Mouse (Mus musculus) ovary, postnatal 10 days (tissue): ENCODE data around the gene Il11ra1.
"Not testable (repeated sequence)": the region's sequence is repeated elsewhere in the genome, so short reads cannot be mapped to it uniquely, and the experiment has no call there.

Experiments used
- DNase-seq: peaks from one replicate; pipeline ENCODE4 v3.0.0; 2022; ENCODE audit warnings: low spot score

The Il11ra1 gene

DNA sequence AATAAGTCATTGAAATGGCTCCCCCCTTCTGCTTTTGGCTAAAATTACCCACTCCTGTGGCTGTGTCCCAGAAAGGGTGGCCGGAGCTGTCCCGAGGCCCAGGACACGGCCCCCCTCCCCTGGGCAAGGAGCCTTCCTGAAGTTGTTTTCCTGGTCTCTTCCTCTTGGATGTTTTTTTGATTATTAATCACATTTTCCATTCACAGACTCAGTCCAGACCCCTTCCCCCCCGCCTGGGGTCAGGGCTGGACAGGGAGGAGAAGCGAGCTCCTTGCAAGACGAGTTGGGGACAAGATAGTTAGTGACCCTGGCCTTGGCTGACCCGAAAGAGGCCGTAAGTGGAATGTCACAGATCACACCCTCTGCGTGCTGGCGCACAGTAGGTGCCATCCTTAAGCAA is at the start of gene Il11ra1:
Il11ra1 (plus strand) TSS at position 207 of the 400 bp plus-strand sequence.
- DNase-seq, result not testable (repeated sequence)

DNA sequence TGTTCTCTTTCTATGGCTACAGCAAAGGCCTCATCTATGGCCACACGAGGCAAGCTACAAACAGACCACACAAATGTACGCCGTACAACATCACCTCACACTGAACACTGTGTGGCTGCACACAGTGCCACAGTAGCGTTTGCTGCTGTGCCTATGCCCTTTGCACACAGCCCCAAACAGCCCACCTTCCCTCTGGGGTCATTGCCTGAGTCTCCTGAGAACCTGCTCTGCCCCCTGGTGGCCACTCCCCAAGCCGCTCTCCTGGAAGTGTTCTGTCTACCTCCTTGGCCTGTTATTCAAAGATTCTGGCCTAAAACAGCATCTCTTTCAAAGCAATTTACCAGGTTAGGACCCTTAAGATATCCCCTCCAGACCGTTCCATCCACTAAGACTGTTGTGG is 46.5 kb upstream of the Il11ra1 start:
- DNase-seq, result no peak

DNA sequence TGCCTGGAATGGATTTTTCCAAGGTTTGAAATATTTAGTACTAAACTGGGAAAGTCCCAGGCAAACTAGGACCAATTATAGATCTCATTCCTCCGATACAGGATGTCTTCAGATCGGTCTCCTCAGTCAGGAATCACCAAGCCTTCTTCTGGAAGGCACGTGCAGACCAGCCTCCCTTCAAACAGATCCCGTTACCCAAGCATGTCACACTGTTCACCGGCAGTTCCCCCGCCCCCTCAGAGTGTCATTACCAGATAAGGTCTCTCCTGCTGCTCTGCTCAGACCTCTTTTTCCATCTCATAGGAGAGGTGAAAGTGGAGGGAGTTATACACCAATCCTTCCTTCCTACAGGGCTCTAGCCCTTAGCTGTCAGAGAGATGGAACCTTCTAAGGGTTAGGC is 46.1 kb upstream of the Il11ra1 start:
- DNase-seq, result no peak

DNA sequence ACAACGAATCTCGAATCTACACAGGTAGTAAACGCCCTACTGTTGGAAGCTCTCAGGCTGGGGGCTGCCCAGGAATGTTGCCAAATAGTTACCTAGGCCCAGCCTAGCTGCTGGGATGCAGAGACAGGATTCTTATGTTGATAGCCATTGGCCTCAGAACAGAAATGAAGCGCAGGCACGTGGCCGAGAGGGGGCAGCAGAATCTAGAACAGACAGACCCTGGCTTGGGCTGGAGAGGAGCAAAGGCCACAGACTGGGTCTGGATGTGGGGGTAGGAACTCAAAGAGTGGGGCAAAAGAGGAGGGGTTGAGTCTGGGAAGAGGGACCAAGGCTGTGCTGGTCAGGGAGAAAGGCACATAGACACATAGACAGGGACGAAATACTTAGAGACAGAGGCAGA is 45.6 kb upstream of the Il11ra1 start:
- DNase-seq, result peak; percentile 48

DNA sequence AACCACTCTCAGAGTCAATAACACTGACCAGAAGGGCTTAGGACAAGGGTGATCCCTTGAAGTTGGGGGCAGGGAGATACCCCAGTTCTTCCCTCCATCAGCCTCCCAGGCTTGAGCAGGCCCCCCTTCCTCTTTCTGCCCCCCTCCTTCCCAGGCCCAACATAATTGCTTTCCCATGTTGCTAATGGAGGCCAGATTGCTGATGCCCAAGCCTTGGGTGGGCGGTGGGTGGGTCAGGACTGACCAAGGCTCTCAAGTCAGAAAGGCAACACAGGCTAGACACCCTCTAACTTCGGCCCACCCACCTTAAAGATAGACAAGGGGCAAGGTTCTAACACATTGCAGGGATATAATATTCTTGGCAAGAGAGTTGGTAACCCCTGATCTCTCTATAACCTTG is 44.3 kb upstream of the Il11ra1 start:
- DNase-seq, result no peak

DNA sequence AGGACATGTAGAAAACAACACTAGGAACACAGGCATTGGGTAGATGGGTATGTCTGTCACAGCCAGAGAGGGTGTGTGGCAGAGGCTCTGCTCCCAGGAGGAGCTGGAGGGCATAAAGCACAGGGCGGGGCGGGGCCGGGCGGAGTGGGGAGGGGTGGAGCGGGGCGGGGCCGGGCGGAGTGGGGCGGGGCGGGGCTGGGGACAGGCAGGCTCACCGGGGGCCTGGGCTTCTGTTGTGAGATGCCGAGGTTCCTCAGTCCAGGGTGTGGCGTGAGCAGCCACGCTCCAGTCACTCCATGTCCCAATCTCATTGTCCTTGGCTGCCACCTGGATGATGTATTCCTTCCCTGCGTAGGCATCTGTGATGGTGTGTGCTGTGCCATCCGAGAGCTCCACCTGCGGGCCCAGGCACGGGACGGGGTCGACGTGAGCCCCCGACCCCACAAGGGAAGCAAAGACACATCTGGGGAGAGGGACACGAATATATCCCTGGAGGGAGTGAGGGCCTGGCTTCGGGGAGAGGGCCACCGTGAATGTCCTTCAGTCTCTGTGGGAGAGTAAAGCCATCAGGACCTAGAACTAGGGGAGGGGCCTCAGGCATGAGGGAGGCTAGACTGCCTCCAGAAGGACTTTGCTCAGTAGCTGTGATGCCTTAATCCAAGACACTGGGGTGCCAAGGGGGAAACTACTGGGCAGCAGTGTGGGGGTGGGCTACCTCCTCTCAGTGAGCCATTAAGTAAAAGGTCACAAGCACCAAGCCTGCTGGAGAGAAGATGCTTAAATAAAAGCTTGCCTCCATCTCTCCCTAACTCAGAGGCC is 41.0 kb upstream of the Il11ra1 start:
- no peak for DNase-seq

DNA sequence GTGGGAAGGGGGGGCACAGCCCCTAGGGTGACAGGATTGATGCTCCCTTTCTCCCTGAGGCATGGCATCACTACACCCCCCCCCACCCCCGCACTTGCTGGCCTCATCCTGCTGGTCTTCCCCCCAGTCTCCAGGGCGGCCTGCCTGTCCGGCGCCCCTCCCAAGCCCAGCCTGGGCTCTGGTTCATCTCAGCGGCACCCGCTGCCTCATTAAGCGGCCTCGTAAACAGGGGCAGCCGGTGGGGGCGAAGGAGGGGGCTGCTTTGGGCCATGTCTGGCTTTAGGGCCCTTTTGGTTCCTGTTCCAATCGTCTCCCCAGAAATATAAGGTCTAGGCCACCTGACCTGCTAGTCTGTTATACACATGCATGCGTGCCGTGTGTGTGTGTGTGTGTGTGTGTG is 40.2 kb upstream of the Il11ra1 start:
- no peak for DNase-seq

DNA sequence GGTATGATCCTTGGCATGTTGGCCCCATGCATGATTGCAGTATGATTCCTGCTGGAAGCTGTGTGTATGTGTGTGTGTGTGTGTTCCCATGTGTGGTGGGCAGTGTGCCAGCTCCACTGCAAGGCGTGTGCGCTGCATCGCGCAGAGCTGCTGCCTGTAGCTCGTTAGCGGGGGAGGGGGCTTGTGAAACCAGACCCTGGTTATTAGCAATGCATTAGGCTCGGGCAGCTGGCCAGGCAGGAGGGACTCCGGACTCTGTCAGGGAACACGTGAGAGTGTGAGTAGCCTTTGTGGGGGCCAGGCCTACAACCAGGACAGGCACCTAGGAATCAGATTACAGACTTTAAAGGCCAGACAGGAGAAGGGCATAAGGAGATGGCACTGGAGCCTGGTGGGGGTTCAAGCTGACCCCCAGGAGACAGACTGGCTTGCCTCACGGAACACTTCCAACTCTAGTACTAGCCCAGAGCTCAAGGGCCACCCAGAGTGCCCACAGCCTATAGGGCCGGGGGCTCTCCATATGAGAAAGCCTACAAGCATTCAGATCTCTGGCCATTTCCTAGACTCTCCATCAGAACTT is 38.8 kb upstream of the Il11ra1 start:
- no peak for DNase-seq

DNA sequence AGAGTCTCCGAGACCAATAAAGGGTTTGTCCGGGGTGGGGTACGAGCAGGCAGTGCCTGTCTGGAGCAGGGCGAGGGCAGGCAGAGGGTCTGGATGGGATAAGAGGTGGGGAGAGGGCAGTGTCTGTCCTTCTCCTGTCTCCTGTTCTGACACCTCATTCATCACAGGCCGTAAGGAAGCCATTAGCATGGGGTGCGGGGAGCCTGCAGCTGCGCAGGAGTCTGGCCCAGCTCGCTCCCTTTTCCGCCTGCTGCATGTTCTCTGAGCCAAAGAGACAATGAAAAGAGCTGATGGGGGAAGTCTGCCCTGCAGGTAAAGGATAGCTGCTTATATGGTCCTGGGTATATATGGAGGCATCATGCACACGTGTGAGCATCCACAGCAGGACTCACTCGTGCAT is 37.1 kb upstream of the Il11ra1 start:
- DNase-seq, result no peak

DNA sequence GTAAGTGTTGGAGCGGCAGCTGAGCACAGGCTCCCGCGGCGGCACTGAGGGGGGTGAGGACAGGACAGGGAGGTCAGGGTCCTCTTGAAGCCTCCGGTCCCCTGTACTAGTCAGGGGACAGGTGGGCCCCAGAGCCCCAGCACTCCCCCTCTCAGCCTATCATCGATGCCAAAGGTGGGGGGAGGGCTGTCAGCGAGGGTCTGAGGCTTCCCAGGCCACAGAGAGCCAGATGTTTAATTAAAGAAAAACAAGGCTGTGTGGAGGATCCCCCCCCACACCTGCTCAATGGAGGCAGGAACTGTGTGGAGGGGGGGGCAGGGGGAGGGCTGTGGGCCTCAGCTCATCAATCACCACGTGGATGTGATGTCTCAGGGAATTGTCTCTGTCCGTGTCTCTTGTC is 36.2 kb upstream of the Il11ra1 start:
- no peak for DNase-seq

DNA sequence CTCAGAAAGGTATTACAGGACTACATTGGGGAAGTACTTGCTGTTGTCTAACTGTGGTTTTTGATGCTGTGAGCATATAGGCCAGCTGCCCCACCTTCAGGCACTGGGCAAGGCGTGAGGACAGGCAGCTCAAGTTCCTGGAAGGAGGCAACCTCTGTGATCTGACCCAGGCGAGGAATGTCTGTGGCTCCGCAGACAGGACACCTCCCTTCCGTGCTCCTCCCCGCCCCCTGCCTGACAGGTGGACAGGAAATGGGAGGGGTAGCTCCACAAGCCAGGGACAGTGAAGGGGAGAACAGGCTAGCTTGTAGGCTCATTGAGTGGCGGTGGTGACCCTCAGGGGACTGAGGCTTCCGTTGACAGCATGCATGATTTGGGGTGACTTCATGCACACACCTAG is 35.3 kb upstream of the Il11ra1 start:
- no peak for DNase-seq

DNA sequence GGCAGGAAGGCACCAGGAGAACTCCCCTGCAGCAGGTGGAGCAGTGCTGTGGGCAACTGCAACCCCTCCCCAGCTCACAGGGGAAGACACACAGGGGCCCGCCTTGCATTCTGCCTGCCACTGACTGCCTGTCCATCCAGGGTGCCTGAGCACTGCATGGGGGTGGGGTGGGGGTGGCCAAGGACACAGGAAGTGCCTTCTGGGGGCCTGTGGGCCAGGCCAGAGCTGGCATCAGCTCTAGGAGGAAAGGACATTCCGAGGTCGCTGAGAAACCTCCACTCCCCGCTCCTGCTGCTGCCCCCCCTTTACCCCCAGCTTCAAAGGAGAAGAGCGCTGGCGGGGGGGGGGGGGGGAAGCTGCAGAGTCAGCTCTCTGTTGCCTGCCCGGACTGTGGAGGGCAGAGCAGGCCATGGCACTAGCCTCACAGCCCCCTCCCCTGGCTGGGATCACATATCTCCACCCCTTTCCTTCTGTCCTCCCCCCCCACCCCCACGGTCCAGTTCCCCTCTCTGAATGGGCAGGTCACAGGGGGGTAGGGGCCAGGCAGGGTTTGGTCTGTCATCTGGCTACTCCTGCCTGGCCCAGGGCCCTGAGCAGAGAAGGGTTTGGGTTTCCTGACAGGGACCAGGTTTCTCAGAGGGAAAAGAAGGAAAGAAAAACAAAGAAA is 34.6 kb upstream of the Il11ra1 start:
- no peak for DNase-seq

DNA sequence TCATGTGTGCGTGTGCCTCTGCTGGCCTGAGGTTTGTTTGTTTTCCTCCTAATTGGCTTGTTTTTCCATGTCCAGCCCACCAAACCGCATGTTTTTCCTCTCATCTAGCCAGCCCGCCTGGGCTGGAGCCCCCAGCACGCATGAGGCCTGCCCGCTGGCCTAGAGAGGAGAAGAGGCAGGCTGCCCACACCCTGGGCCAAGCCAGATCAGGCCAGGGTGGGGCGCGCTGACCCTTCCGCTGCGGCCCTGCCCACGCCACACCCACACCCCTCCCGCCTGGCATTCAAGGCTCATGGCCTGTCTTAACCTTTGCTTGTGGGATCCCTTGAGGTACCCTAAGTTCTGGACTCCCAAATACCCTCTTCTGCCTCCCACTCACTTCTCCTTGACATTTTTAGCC is 33.1 kb upstream of the Il11ra1 start:
- DNase-seq, result no peak

DNA sequence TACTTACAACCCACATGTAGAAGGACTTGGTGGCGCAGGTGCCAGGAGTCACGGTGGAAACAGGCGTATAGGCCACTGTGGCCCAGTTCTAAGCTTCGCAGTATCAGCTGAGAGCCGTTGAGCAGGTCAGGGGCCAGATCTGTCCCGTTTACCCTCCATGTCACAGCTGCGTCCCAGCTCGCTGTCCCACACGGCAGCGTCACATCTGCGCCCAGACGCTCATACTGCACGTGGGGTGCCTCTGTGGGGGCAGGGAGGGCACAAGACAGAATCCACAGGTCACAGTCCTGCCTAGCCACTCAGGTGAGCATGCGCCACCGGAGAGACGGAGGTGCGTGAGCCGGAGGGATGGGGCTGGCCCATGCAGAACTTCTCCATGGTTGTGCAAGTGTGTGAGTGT is 29.0 kb upstream of the Il11ra1 start:
- DNase-seq, result no peak

DNA sequence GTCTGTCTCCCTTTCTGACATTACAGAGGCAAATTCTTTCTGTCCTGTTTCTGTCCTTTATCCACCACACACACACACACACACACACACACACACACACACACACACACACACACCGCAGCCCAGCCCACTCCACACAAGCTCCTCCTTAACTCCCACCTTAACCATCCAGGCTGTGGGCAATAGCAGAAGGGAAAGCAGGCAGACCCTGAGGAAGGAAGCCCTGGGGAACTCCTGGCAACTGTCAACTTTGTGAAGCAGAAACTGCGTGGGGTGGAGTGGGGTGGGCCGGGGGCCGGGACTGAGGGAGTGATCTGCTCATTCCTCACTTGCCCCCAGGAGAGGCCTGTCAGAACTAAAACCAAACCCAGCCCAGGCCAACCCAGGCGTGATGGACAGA is 28.3 kb upstream of the Il11ra1 start:
- no peak for DNase-seq

DNA sequence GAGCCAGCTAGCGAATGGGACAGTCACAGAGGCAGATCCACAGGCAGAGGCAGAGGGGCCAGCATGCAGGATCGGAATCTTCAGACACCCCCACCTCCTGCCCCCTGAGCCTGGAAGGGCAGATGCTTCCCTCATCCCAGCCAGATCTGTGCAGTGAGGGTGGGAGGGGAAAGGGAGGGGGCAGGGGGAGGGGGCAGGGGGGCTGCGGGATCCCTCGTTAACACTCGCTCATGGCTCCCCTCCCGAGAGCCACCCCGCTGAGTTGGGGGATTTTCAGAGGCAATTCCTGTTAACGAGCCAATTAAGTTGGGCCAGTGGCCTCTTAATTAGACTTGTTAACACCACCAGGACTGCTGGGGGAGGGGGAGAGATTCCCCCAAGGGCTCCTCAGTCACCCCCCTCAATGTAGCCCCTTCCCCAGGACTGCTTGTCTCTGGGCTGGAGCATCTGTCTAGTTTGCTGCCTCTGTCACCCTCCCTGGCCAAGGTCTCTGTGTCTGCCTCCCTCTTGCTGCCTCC is 27.8 kb upstream of the Il11ra1 start:
- DNase-seq, result no peak

DNA sequence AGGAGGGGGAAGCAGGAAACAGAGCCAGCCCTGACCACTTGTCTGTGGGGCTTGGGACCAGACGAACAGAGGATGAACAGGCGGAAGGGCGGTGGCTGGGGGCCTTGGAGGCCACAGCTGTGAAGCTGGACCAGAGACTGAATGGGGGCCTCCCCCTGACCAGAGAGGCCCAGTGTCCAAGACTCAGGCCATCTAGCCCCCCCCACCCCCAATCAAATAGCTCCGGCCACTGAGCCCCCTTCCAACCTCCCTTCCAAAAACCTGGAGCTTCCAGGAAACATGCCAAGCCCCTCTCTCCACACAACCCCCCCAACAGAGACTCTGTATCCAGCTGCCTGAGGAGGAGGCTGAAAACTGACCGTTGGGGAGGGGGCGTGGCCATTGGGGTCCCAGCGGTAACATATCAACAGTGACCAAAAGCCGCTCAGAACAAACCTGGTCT is 27.2 kb upstream of the Il11ra1 start:
- DNase-seq, result no peak

DNA sequence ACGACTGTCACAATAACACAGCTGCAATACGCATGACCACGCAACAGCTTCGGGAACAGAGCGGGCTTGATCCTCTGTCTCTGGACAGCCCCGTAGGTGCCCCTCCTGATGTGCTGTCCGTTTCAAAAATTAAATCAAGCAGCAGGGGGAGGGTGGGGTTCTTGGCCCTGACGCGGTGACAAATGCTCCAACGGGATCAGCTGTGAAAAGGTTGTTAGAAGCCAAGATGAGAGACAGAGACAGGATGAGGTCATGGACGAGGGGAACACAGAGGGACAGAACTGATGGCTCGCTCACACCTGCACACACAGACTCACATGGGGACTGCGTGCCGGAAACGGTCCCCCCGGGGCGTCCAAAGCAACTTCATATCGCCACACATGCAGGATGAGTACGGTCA is 26.6 kb upstream of the Il11ra1 start:
- DNase-seq, result no peak

DNA sequence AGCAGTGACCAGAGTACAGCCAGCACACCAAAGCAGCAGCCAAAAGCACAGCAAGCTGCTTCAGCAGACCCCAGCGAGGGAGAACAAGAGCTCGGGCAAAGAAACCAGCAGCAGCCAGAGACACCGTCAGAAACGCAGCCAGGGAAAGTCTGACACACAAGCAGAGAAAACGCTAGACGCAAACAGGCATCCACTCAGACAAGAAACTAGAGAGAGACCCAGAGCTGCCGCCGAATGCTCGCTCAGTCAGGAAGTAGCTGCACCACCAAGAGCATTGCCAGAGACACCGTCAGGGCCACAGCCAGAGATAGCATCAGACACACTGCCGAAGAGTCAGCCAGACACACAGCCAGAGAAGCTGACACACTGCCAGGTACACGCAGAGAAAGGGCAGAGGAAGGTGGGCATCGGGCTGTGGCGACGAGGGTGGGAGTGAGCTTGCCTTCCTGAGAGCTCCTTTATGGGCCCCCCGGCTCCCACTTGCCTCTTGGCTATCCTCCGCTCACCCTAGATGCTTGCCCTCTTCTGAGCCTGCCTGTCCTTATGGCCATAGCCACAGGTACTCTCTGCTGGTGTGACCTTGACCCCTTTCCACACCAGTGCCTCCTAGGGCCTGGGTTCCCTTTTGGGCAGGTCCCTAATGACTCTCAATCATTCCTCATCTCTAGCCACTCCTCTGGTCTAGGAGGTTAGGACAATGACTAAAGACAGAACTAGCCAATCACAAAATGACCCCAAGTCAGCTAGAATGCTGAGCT is 23.4 kb upstream of the Il11ra1 start:
- no peak for DNase-seq

DNA sequence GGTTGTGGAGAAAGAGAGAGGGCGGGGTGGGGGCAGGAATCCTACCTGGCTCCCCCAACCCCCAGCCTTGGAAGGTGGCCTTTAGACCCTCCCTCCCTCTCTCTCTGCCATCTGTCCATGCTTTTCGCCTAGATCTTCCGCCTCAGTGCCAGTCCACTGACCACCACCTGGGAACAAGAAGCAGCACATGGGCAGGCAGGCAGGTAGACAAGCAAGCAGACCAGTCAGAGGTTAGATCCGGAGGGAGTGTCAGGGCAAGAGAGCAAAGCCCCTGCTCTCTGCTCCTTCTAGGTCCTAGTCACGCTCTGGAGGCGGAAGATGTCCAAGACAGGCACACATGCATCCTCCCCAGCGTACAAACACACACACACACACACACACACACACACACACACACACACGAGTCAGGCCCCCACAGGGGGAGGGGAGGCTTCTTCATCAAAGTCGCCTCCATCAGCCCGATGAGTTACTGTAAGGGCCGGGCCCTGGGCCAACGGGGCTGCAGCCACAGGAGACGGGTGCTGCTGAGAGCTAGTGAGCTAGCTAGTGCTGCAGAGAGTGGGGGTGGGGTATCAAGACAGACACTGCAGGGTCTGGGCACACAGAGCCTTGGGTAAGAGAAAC is 22.7 kb upstream of the Il11ra1 start:
- DNase-seq, result no peak

DNA sequence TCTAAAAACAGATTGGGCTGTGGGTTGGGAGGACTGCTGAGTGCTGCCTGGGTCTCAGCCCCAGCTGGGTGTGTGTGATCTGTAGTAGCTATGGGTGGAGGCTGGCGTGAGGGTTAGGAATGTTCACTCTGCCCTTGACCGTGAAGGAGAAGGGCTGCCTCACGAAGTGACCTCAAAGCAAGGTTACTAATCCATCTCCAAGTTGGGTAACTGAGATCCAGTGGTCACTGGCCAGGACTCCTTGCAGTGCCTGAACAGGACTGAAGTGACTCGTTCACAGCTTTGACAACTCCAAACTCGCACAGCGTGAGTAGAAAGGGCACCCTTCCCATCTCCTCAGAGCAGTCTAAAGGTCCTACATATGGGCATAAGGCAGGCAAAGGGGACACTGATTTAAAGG is 20.9 kb upstream of the Il11ra1 start:
- no peak for DNase-seq

DNA sequence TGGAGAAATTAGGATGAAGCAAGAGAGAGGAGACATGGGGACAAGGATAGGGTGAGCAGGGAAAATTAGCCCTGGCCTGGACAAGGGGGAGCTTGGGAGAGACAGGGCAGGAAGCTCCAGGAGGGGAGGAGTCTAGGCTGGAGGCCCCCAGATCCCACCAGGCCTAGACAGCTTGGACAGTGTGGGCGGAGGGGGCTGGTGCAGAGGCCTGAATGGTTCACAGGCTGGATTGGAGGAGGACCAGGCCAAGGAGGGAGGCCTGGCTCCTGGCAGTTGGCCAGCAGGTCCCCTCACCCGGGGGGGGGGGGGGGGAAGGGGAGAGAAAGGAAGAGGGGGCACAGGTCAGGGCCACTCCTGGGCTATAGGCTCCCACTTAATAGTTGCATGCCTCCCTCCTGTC is 20.5 kb upstream of the Il11ra1 start:
- no peak for DNase-seq
